Mouse (Mus musculus) cerebellum, adult 11-12 months (tissue): ENCODE results near the gene Fam49a.
A peak's percentile ranks its signal among the peaks of the same experiment; 100 is the strongest.
"Not testable (repeated sequence)": the region's sequence is repeated elsewhere in the genome, so short reads cannot be mapped to it uniquely, and the experiment has no call there.

ENCODE experiments used
- DNase-seq: peaks from one replicate; pipeline ENCODE4 v3.0.0; 2022

Fam49a gene

GRCm38 (mm10) chr12:12315011-12315410 is 53.1 kb downstream of the Fam49a start:
- DNase-seq: no peak

DNA sequence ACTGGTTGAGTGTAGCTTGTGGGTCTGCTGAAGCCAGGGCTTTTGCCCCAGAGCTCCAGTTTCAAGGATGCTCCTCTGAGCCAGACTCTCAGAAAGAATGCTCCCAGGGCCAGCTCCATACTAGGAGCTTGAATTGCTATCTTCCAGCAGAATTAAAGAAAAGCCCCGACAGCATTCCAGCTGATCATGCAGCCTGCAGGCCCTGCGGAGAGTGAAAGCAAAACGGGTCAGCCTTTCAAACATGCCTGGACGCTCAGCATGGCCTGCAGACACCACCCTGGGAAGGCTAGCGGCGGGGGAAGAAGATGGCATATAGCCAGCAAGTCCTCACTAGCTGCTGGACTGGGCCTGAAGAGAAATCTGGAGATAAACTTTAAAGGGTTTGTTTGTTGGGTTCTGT is 55.0 kb downstream of the Fam49a start:
- peak; percentile 17 for DNase-seq

DNA sequence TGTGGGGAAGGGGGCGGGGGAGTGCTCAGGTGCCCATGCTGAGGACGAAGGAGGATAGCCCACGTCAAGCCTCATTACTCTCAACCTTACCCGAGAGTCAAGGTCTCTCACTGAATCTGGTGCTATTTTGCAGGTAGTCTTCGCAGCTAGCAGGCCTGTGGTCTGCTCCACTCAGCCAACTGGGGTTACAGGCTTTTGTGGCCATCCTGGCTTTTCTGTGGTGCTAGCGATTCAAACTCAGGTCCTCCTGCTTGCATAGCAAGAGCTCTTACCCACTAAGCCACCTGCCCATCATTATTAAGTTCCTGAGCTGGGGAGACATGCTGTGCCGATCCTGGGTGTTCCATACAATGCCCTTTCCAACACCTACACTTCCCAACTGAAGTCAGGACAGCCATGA is 55.7 kb downstream of the Fam49a start:
- DNase-seq: no peak

DNA sequence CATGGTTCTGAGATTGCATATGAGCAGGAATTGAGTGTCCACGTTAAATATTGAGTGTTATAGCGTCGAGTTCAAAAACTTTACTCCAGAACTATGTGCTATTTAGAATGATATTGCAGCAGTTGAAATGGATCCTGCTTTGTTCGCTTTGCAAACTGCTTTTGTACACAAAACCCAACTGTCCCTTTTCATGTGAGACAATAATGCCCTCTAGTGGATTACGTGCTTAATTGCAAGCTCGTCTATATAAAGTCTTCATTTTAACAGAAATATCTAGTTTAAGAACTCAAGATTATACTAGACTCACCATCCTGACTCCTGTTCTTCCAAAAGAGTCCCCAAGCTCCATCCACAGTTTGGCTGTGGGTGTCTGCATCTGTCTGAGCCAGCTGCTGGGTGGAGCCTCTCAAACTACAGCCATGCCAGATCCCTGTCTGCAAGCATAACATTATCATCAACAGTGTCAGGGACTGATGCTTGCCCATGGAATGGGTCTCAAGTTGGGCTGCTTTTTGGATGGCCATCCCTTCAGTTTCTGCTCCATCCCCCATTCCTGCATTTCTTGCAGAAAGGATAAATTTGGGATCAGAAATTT is 56.3 kb downstream of the Fam49a start:
- DNase-seq: peak; percentile 17

DNA sequence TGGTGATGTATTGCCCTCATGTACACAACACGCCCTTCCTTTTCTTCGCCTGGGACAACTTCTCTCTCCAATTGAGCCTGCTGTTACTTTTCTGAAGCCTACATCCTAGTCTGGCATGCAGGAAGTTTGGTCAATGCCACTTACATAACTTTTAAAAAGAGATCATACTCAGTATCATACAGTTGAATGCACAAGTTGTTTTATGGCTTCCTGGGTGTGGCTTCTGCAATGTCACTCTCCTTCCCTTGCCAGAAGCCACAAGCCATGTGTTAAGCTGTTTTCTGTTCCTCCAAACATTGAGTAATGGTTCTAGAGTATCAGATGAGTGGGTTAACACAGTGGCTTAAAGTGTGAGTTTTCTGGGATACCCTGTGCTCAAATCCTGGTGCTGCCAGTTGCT is 58.8 kb downstream of the Fam49a start:
- DNase-seq: no peak

GRCm38 (mm10) chr12:12321111-12321510 is 59.2 kb downstream of the Fam49a start:
- no peak for DNase-seq

DNA sequence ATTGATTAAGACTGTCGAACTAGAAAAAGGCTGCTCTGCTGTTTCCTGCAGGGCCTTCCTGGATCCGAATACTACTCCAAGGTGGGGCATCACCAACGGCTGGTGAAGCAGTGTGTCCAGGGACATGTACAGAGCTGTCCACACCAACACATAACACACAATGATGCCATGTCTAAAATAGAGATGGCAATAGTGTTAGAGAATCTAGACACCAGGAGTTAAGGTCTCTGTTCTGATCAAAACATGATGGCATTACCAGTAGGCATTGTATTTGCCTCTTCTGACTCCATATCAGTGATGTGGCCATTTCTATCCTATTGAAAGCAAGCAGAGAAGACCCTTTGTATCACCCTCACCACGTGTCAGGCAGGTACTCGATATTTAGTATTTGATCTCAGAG is 61.1 kb downstream of the Fam49a start:
- no peak for DNase-seq

DNA sequence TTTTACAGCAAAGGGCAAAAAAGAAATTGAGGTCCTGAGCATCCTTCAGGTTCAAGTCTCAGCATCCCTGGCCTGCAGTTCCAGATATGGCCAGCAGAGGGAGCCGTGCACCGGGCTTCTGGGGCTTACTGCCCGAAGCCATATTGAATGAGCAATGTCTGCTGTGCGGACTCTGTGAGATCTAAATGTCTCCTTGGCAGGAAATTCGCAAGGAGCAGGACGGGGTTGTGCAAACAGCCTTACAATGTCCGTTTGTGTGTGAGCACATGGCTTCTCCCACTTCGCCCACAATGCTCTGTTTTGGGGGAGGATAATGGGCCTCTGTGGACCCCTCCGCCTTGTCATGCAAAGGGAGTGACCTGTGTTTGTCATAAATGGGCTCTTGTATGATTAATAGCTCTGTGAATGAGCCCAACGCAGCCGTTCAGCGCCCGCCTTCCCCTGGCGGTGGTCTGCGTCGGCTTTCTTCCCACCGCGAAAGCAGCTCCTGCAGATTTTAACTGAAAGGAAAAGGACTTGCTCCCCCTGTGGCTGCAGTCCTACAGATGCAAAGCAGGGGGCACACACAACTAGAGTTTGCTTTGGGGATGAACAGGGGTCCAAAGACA is 61.8 kb downstream of the Fam49a start:
- peak; percentile 78 for DNase-seq

- DNase-seq: not testable (repeated sequence)
These were observed 62.3 kb downstream of the Fam49a start for GRCm38 (mm10) chr12:12324266-12324665.

DNA sequence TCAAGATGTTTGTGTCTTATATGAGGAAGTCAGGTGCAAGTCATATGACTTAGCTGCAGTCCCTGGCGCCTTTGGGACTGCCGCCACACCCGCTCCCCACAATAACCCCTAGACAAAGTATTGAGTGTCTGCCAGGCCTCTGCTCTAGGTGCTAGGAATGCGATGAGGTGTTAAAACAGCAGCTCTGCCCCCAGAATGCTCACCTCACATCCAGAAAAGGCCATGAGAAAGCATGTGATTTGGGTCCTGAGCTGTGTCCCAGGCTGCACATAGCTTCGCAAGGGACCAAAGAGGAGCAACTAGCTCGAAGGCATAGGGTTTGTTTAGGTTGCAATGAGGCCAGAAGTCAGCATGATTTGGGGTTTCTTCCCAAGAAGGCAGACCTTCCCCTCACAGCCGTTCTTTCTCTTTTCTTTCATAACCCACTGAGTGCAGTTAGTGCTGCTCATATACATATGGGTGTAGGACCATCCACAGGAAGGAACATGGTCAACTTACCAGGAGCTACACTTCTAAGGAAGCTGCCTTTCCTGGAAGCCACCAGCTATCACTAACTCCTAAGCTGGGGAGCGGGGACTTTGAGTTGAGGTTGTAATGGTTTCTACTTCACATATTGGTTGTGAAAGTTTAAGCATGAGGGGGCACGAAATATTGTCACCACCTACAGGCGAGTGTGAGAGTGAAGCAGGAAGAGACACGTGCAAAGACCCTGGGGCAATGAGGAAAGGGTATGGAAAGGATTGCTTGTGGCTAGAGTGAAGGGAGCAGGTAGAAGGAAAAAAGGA is 71.8 kb downstream of the Fam49a start:
- no peak for DNase-seq

GRCm38 (mm10) chr12:12334486-12334885 is 72.5 kb downstream of the Fam49a start:
- DNase-seq: no peak

DNA sequence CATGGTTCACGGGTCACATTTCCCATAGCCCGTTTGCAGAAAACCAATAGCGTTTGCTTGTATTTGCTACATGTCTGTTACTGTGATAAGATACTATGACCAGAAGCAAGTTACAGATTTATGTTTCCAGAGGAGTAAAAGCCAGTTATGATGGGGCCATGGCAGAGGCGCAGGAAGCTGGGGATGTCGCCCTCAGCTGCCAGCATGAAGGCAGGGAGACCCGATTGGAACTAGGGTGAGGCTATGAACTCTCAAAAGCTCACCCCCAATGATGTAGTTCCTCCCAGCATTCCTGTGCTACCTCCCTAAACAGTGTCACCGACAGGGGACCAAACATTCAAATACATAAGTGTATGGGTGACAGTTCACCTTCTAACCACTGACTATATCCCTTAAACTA is 73.6 kb downstream of the Fam49a start:
- no peak for DNase-seq

DNA sequence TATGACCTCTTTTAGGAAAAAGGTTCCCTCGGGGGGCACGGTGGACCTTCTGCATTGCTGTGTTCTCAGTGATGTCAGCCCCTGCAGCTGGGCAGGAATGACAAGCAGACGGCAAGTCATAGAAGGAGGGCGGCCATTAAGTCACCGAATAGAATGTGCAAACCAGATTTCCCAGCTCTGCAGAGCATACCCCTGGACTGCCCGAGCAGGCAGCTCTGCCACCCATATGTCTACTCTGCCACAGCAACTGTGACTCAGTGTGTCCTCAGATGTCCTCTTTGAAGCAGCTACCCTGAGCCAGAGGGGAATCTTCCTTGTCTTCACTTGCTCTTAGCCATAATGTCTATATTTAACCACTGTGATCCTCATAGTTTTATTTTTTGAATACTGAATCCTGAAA is 75.4 kb downstream of the Fam49a start:
- no peak for DNase-seq

DNA sequence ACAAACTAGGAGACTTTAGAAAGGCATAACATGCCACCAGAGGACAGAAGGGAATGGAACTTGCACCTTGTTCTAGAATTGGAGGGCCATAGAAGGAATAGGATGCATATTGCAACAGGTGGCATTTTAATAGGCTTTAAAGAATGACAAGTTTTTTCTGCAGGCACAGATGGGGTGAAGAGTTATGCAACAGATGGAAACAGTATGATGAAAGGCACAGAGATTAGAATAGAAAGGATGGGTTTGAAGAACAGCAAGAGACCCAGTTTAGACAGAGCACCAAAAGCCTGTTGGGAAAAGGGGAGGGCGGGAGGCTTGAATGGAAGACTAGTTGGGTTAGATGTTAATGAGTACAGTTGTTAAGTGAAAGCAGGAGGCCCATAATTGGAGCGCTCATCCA is 81.4 kb downstream of the Fam49a start:
- DNase-seq: no peak

GRCm38 (mm10) chr12:12348625-12349024 is 86.7 kb downstream of the Fam49a start:
- no peak for DNase-seq

DNA sequence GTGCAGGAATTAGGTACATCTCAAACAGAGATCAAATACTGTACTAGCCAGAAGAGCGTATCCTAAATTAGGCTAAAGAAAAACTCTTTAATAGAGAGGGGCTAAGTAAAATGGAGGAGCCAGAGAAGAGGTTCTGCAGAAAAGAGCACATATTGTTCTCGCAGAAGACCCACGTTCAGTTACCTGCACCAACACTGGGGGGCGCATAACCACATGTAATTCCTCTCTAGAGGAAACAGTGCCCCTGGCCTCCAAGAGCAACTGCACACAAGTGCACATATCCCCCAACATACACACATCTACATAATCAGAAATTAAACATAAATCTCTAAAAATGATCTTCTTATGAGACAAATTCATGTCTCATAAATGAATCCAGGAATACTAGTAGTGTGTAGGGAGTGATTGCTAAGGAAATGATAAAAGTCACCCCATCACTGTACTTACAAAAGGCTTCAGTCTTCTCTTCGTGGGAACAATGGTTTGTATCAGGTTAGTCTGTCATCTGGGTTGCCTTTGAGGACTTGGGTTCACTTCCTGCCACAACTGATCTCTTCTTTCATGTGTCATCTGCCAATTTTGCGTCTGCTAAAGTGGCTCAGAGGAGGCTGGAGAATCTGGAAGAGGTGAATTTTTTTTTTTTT is 87.8 kb downstream of the Fam49a start:
- DNase-seq: no peak

- DNase-seq: no peak
These were observed 90.0 kb downstream of the Fam49a start for GRCm38 (mm10) chr12:12351816-12352552.

DNA sequence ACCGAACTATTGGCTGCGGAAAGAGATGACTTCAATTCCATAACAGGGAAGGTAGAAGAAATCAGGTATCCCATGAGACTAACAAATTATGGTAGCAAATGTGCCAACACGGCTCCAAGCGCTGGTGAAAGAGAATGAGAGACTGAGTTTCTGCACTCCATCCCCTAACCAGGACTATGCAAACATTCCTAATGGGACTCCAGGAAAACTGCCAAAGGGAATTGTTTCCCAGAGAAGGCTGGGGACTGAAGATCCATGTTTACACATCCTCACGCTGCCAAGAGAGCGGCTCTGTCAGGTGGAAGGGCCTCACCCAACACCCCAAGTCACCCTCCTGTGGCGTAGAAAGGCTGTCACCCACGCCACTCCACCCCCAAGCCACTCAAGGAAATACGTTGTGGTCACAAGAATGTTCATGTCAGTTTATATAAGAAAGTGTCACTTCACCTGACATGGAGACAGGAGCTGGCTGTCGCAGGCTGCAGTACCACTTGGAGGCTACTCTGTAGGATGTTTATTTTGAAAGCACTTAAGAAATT is 92.2 kb downstream of the Fam49a start:
- DNase-seq: no peak

DNA sequence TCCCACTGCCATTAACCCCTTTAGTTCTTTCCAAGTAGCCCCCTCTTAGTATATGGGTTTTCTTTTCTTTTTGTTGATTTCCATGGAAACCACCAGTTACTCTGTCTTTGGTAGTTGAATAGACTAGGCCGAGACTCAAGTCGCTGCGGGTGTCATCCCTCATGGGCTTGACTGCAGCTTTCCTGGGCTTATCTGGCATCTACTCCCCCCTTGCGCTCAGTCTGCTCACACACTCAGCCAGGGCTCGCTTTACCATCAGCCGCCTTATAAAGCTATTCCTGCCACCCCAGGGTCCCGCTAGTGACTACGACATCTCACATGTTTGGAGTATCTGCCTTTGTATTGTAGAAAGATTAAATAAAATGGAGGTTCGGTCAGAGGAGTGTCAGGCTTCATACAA is 94.1 kb downstream of the Fam49a start:
- DNase-seq: peak; percentile 11

DNA sequence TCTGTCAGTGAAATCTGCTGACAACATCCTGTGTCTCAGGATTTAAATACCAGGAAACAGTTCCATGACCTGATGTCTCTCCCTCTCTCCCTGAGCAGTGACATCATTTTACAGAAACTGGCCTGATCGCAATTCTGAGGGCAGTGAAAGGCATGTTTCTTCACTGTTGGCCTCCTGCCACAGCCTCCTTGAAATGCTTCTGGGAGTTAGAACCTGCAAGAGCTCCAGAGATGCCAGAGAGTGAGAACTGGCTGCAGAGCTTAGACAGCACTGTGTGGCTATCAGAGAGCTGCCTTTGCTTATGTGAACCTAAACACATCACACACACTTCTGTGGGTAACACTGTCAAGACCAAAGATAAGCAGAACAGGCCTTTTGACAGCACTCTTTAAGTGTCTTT is 94.5 kb downstream of the Fam49a start:
- DNase-seq: peak; percentile 61

- peak; percentile 50 for DNase-seq
These were observed 95.0 kb downstream of the Fam49a start for GRCm38 (mm10) chr12:12356946-12357345.

DNA sequence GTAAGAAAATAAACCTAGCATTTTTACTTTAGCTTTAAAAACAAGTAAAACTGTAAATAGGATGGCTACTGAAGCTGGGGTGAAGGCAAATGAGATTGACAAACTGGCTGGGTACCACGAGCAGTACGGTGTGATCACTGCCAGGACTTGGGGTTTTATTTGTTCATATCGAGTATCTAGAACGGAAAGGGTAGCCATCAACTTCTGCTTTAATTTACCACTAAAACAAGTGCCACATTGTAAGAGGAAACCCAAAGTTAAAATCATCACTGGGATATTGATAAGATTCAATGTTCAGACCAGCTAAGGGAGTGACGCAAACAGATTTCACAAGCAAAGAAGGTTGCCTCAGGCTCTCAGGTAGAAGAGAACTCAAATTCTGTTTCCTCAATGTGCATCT is 98.0 kb downstream of the Fam49a start:
- no peak for DNase-seq

GRCm38 (mm10) chr12:12362371-12362770 is 100.4 kb downstream of the Fam49a start:
- DNase-seq: no peak
